Mouse (Mus musculus) bone marrow, adult 2 months (tissue): ENCODE data around the gene Hmgxb4.

Source experiments
- CTCF ChIP-seq: fragments of 200-500 bp; IDR thresholded peaks from 2 replicates; pipeline ENCODE4 v1.5.1; 2011; ENCODE audit warnings: low read length, control low read depth; ENCODE audit not compliant: control insufficient read depth, insufficient read depth
- POLR2A ChIP-seq: fragments of 200-500 bp; IDR thresholded peaks from 2 replicates; pipeline ENCODE4 v1.6.1; 2011; ENCODE audit warnings: low read depth, mild to moderate bottlenecking, control low read depth, low read length, borderline replicate concordance; ENCODE audit not compliant: control insufficient read depth

DNA sequence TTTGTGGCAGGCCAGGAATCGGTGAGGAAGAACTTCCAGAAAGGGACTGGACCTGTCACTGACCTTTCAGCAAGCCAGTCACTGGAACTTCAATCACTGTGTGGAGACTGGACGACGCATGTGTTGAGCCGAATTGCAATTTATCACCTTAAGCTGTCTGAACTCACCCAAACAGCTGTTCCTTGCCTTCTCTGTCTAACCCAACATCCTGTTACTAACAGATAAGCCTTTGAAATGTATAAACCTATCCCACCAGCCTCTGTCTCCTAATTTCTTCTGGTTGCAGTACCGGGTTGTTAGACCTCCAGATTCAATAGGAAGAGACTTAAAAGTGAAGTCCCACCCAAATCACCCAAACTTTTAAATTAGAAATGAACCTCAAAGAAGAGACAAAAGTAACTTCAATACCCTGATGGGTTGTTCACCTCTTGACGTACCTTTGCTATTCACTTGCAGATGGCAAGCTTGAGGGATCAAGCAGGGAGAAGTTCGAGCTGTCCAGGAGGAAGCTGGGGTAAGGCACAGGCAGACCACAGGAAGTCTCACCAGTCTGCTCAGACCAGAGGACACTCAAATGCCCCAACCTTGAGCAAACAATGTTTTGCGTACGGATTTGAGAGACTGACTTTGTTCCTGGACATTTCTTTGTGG lies 13.0 kb upstream of the Hmgxb4 start:
- TF ChIP-seq POLR2A (no peak), CTCF (no peak)
